Mouse (Mus musculus) layer of hippocampus, adult 9-10 months (tissue): ENCODE data around the gene Abcb9.

Experiments used
- DNase-seq: peaks from one replicate; pipeline ENCODE4 v3.0.0; 2022; ENCODE audit warnings: low spot score

Abcb9 gene

DNA sequence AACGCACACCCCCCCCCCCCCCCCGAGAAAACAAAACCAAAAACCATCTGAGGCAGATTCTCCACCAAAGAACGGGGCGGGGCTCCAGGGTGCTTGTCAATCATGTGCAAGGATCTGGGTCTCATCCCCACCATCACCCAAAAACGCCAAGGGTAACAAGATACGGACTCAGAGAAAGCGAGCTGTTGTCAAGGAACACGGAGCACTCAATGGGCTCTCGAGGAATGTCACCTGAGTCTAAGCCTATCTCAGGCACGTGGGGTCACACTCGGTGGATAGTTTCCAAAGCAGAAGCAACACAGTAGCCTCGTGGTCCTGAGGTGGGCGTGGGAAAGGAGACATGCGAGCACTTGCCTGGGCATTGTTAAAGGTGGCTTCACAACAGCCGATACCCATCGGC lies 81.9 kb downstream of the Abcb9 start:
- no peak for DNase-seq

DNA sequence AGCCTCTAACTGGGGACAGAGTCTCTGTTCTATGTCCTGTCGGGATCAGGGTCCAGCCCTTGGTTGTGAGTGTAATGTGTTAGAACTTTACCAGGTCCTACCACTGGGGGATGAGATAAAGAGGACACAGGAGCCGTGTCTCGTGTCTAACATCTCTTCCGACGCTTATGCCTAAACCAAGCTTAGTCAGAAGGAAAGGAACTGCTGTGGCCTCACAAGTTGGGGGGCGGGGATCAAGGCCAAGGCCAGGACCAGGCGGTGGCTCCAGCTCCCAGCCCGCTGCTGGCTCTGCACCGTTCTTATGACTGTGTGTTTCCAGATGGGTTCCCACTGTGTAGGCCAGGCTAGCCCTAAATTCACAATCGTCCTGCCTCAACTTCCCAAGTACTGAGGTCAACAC lies 82.7 kb downstream of the Abcb9 start:
- DNase-seq: no peak

DNA sequence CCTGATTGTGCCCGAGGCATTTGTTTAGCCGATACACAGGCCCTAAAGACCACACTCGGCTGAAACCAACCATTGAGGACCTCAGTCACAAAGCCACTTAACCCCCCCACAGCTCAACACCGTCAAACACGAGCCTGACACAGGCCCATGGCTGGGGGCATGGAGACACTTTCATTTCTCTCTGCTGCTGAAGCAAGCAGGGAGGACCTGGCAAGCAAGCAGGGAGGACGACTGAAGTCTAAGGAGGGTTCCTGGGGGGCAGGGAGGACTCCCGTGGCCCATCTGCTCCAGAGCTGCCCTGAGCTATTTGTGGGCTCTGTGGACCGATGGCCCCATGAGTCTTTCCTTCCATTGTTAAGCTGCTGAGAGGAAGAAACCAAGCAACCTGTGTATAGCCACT lies 83.7 kb downstream of the Abcb9 start:
- no peak for DNase-seq
